22 mouse cellular contexts compared by ENCODE assay signal in genomic region chr17:30678523-30678922, GRCm38 (mm10). TPM values are rescaled to one million over a fixed set of nuclear protein-coding genes. Genes with fewer than 3 reads are reported as not detected.
DNase-seq lines count a peak whose midpoint lies in the region; ATAC-seq and TF ChIP-seq lines count a peak whose summit lies in the region.
"Had no signal": no experiment of that assay in that cellular context is flagged by ENCODE, and none has a peak within 500 bp of the region (broad histone marks: within the 10 kb centered on the region; RNA-seq: fewer than 3 reads in every experiment).

No protein-coding gene starts in this region.

- no peak overlapping the region for H3K27ac ChIP-seq in ES-E14 (ENCODE audit: insufficient read depth, low read depth, low read length, poor library complexity, severe bottlenecking)
- no peak overlapping the region for H3K27ac ChIP-seq in hindbrain, embryonic 11.5 days (ENCODE audit: low read depth, low read length)
- H3K27ac ChIP-seq: embryonic facial prominence, embryonic 13.5 days; embryonic facial prominence, embryonic 15.5 days; forebrain, embryonic 10.5 days; forebrain, embryonic 12.5 days had no signal

- in situ Hi-C loops in ES-E14 (cut with MboI; ENCODE audit: low sequenced_read_pairs in 2 of 2, unreplicated experiment in 2 of 2) = no loop called here

- no peaks in the 10 kb centered on the region for H3K27me3 ChIP-seq in hindbrain, embryonic 11.5 days (ENCODE audit: control insufficient read depth, insufficient read depth, low read length)
- H3K27me3 ChIP-seq: embryonic facial prominence, embryonic 13.5 days; embryonic facial prominence, embryonic 15.5 days; forebrain, embryonic 12.5 days had no signal

- peaks cover 13% of the 10 kb centered on the region; the same call in 1 of the 2 replicates for H3K36me3 ChIP-seq in ES-E14 (ENCODE audit: control insufficient read depth, insufficient read depth, low read length, poor library complexity, severe bottlenecking)
- H3K36me3 ChIP-seq in hindbrain, embryonic 11.5 days (ENCODE audit: control insufficient read depth, insufficient read depth, low read length) = no peaks in the 10 kb centered on the region
- H3K36me3 ChIP-seq: embryonic facial prominence, embryonic 13.5 days; embryonic facial prominence, embryonic 15.5 days; forebrain, embryonic 10.5 days; forebrain, embryonic 12.5 days had no signal

- H3K9ac ChIP-seq in ES-E14 (ENCODE audit: insufficient read depth, low read depth, low read length, poor library complexity, severe bottlenecking) = no peak overlapping the region
- H3K9ac ChIP-seq in hindbrain, embryonic 11.5 days (ENCODE audit: low read depth, low read length) = no peak overlapping the region
- H3K9ac ChIP-seq: embryonic facial prominence, embryonic 13.5 days; embryonic facial prominence, embryonic 15.5 days; forebrain, embryonic 12.5 days had no signal

- no peaks in the 10 kb centered on the region for H3K9me3 ChIP-seq in ES-E14 (ENCODE audit: control insufficient read depth, insufficient read depth, low read depth, low read length)
- H3K9me3 ChIP-seq in hindbrain, embryonic 11.5 days (ENCODE audit: control insufficient read depth, low read length) = no peaks in the 10 kb centered on the region
- H3K9me3 ChIP-seq: embryonic facial prominence, embryonic 15.5 days; forebrain, embryonic 12.5 days had no signal

- 94% methylated on average over 10 of the region's 10 CpGs for WGBS in hindbrain, embryonic 11.5 days

- H3K4me1 ChIP-seq in ES-E14 (ENCODE audit: control insufficient read depth in 2 of 2, insufficient read depth in 2 of 2, low read length in 2 of 2, poor library complexity in 1 of 2) = no peaks in the 10 kb centered on the region; a peak in 1 of 4 replicates
- no peaks in the 10 kb centered on the region for H3K4me1 ChIP-seq in hindbrain, embryonic 11.5 days (replicated peaks; ENCODE audit: control insufficient read depth, insufficient read depth, low read length)
- H3K4me1 ChIP-seq: embryonic facial prominence, embryonic 13.5 days; embryonic facial prominence, embryonic 15.5 days; forebrain, embryonic 12.5 days had no signal

- no peak overlapping the region for H3K4me3 ChIP-seq in ES-E14 (ENCODE audit: insufficient read depth in 1 of 2, low read depth in 1 of 2, low read length in 2 of 2, poor library complexity in 1 of 2, severe bottlenecking in 1 of 2)
- no peak overlapping the region for H3K4me3 ChIP-seq in hindbrain, embryonic 11.5 days (ENCODE audit: low read depth, low read length)
- H3K4me3 ChIP-seq: embryonic facial prominence, embryonic 13.5 days; embryonic facial prominence, embryonic 15.5 days; erythroblast, embryonic 14.5 days; forebrain, embryonic 10.5 days; forebrain, embryonic 12.5 days had no signal

- H3K4me2 ChIP-seq in hindbrain, embryonic 11.5 days (replicated peaks; ENCODE audit: low read depth, low read length) = no peak overlapping the region
- H3K4me2 ChIP-seq: embryonic facial prominence, embryonic 13.5 days; embryonic facial prominence, embryonic 15.5 days; forebrain, embryonic 12.5 days had no signal

- no peak for ATAC-seq in hindbrain, embryonic 11.5 days (ENCODE audit: low FRiP score)
- ATAC-seq: forebrain, embryonic 14.5 days; forebrain, embryonic 16.5 days had no signal

- DNase-seq in ES-CJ7 (ENCODE audit: low read depth, low spot score) (peak; percentile 37), ES-E14 (ENCODE audit: low read depth, low spot score) (no peak), ZHBTc4 (ENCODE audit: low read depth, low spot score) (peak; percentile 50)
- no peak for DNase-seq in heart, adult 9 months (ENCODE audit: low spot score in 2 of 2)
- no peak for DNase-seq in hindbrain, embryonic 11.5 days (ENCODE audit: low spot score)
- DNase-seq: adrenal gland, adult 2 months; adrenal gland, postnatal 10 days; adrenal gland, postnatal 25 days; cerebellum, adult 11 months; cerebellum, adult 18-20 months; cerebellum, adult 8-10 months; cerebellum, adult 9-11 months; cerebellum, postnatal 14 days; cerebellum, postnatal 36 days; embryo, embryonic 11 days had no signal

TF ChIP-seq in ES-E14, 5 proteins besides CTCF, POLR2A, EP300 and RAD21:
- TF ChIP-seq ZC3H11A (IDR thresholded peaks at IDR 0.05; ENCODE audit: borderline replicate concordance, low read depth, low read length) (no peak), HCFC1 (IDR thresholded peaks at IDR 0.05; ENCODE audit: borderline replicate concordance, insufficient read depth, low read length) (no peak), MAFK (IDR thresholded peaks at IDR 0.05; ENCODE audit: insufficient read depth, low read depth, low read length) (no peak), ZNF384 (IDR thresholded peaks at IDR 0.05; ENCODE audit: low read depth, low read length) (peak; percentile 77; the same call in 1 of the 2 replicates), CHD2 (IDR thresholded peaks at IDR 0.05; ENCODE audit: low read depth, low read length) (no peak)

RNA-seq across cellular contexts. Expression of gene Glo1, which starts 51.9 kb away (rescaled TPM):
- 283 and 284 TPM in 2 replicates for total RNA-seq in ES-E14 (2012; rRNA removed)
- 250 TPM in 2 replicates for polyA plus RNA-seq in hindbrain, embryonic 11.5 days (2014; fragmentation: Nextera tagmentation; extraction: Ambion mirVana)

RNA-seq across cellular contexts. Expression of gene Dnah8, which starts 54.4 kb away (rescaled TPM):
- total RNA-seq in ES-E14 (2012; rRNA removed) = 19.5 and 28.0 TPM in 2 replicates
- polyA plus RNA-seq in hindbrain, embryonic 11.5 days (2014; fragmentation: Nextera tagmentation; extraction: Ambion mirVana) = 0.92 and 2.4 TPM in 2 replicates

Comparison
In these comparisons a context has a peak if more than half of its experiments do, and no peak if none do; other contexts are left out.
1. DNase-seq: peak in ES-CJ7 (single experiment) and ZHBTc4 (single experiment); none in ES-E14 (single experiment), heart, adult 9 months (0 of 2) and hindbrain, embryonic 11.5 days (single experiment).